Mouse (Mus musculus) heart, adult 2 months (tissue): ENCODE data around the gene Pgm5.

Experiments used
- CTCF ChIP-seq: fragments of 200-600 bp; IDR thresholded peaks from 2 replicates; pipeline ENCODE4 v1.8.1; 2022; ENCODE audit warnings: antibody characterized with exemption, mild to moderate bottlenecking, moderate library complexity
- EP300 ChIP-seq: fragments of 200-500 bp; IDR thresholded peaks from 2 replicates; pipeline ENCODE4 v1.6.1; 2011; ENCODE audit warnings: low read depth, low read length, control low read depth; ENCODE audit not compliant: insufficient read depth
- POLR2A ChIP-seq: fragments of 200-500 bp; IDR thresholded peaks from 2 replicates; pipeline ENCODE4 v1.6.1; 2011; ENCODE audit warnings: mild to moderate bottlenecking, low read depth, low read length, control low read depth; ENCODE audit not compliant: insufficient read depth

- TF ChIP-seq POLR2A (no peak), CTCF (no peak), EP300 (no peak)
Observed at GRCm38 (mm10) chr19:24648016-24648415, 213.6 kb downstream of the Pgm5 start.
